Comparison of ENCODE assay signal across 22 mouse cellular contexts in genomic region chr14:93080910-93081309, GRCm38 (mm10).
"Had no signal": no experiment of that assay in that cellular context is flagged by ENCODE, and none has a peak within 500 bp of the region (broad histone marks: within the 10 kb centered on the region; RNA-seq: fewer than 3 reads in every experiment).

No protein-coding gene starts in this region.

- H3K4me1 ChIP-seq: liver, embryonic 12.5 days; liver, embryonic 15.5 days; lung, embryonic 15.5 days; megakaryocyte, embryonic 14.5 days; neural tube, embryonic 12.5 days; stomach, embryonic 15.5 days had no signal

- H3K9me3 ChIP-seq: liver, embryonic 12.5 days; liver, embryonic 15.5 days; lung, embryonic 15.5 days; midbrain, embryonic 10.5 days; neural tube, embryonic 12.5 days; neural tube, embryonic 15.5 days; stomach, embryonic 15.5 days had no signal

- H3K27ac ChIP-seq: liver, embryonic 12.5 days; liver, embryonic 15.5 days; lung, embryonic 15.5 days; midbrain, embryonic 10.5 days; neural tube, embryonic 12.5 days; neural tube, embryonic 15.5 days; stomach, embryonic 15.5 days had no signal

- ATAC-seq: intestine, postnatal 0 days; liver, embryonic 12.5 days had no signal

- H3K4me3 ChIP-seq: liver, embryonic 12.5 days; liver, embryonic 15.5 days; lung, embryonic 15.5 days; megakaryocyte, embryonic 14.5 days; midbrain, embryonic 10.5 days; neural tube, embryonic 12.5 days; neural tube, embryonic 15.5 days; stomach, embryonic 15.5 days had no signal

- H3K36me3 ChIP-seq: liver, embryonic 12.5 days; liver, embryonic 15.5 days; lung, embryonic 15.5 days; midbrain, embryonic 10.5 days; neural tube, embryonic 12.5 days; neural tube, embryonic 15.5 days; stomach, embryonic 15.5 days had no signal

- H3K27me3 ChIP-seq: liver, embryonic 12.5 days; liver, embryonic 15.5 days; lung, embryonic 15.5 days; megakaryocyte, embryonic 14.5 days; neural tube, embryonic 12.5 days; neural tube, embryonic 15.5 days; stomach, embryonic 15.5 days had no signal

- H3K4me2 ChIP-seq: liver, embryonic 12.5 days; liver, embryonic 15.5 days; lung, embryonic 15.5 days; neural tube, embryonic 12.5 days; neural tube, embryonic 15.5 days; stomach, embryonic 15.5 days had no signal

- DNase-seq: kidney, adult 2 months; kidney, postnatal 14 days; kidney, postnatal 4 days; left cerebral cortex, postnatal 4 days; liver; lung, adult 18-20 months; lung, postnatal 10 days; lung, postnatal 36 days; midbrain, embryonic 14.5 days; right cerebral cortex, adult 18-20 months; right cerebral cortex, postnatal 25 days; spleen, adult 18-20 months; thymus, postnatal 25 days had no signal

- H3K9ac ChIP-seq: liver, embryonic 12.5 days; liver, embryonic 15.5 days; lung, embryonic 15.5 days; neural tube, embryonic 12.5 days; neural tube, embryonic 15.5 days; stomach, embryonic 15.5 days had no signal
